Mouse (Mus musculus): ENCODE measurements at regions not wholly inside any gene's neighbourhood (a gene's known extent, or its start where the extent isn't known, plus 50 kb on each side); places are given as distances from the start of the nearest gene placed in this dataset.
A peak's percentile ranks its signal among the peaks of the same experiment; 100 is the strongest.

DNA sequence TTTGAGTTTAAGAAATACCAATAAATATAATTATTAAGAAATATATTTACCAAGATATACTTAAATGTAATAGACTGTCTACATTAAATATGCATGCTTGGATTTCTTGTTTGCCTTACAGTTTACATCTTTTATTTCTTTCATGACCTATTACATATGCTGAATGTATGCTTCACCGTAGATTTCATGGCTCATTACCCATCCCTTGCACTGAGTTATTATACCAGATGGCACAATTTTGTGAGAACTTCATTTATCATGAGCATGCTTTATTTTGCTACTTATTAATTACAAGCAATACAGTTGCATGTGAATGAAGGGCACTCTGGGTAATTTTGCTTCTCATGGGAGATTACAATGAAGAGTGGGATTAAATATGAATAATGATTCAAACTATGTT is 856.0 kb upstream of the Nectin3 start:
- H3K36me3 ChIP-seq = no peaks in the 10 kb centered on the region
- no peak overlapping the region for H3K4me2 ChIP-seq
- WGBS = 75% methylated on average over 1 of the region's 1 CpGs
- ATAC-seq (ENCODE audit: borderline replicate concordance, extremely low read depth, low FRiP score, low TSS enrichment) = no peak
- no peak overlapping the region for H3K9ac ChIP-seq
- no peaks in the 10 kb centered on the region for H3K27me3 ChIP-seq
- no peak overlapping the region for H3K4me3 ChIP-seq
- H3K9me3 ChIP-seq = no peaks in the 10 kb centered on the region
- H3K27ac ChIP-seq = no peak overlapping the region
- H3K4me1 ChIP-seq = no peaks in the 10 kb centered on the region

DNA sequence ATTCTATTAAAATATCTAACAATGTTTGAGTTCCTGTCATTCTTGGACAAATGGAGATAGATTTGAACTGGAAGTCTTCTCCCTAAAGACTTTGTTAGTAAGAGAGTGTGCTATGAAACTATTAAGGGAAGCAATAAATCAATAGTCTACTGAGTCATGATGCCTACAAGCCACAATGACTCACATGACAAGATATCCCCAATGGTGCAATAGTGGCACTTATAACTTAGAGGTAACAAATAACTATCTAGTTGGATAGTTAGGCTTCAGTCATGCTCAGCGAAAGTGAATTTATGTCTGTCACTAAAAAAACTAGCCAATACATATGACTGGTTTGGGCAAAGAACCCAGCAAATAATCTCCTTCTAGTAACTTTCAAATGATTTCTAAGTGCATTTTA is 889.1 kb upstream of the Dppa4 start:
- Histone ChIP-seq H3K9me3 (no peaks in the 10 kb centered on the region), H3K4me1 (no peaks in the 10 kb centered on the region), H3K36me3 (no peaks in the 10 kb centered on the region), H3K9ac (no peak overlapping the region), H3K4me3 (no peak overlapping the region), H3K27ac (no peak overlapping the region), H3K27me3 (no peaks in the 10 kb centered on the region), H3K4me2 (no peak overlapping the region)
- ATAC-seq (ENCODE audit: borderline replicate concordance, extremely low read depth, low FRiP score, low TSS enrichment) = no peak
- WGBS = 76% methylated on average over 1 of the region's 1 CpGs

DNA sequence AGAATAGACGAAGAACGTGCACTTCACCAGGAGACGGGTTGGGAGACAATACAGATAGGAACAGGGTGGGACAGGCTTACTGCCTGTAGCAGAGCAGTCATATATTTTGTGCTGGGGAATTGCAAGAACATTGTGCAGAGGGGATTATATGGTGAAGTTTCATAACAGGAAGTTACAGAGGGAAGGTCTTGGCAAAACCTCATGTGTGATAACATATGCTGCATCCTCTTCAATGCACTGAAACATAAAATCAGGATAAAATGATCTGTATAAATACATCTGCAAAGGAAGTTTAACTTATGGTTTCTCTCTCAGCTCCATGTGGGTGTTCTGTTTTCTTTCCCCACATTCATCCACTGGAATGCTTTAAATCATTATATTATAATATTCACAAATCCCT is 876.5 kb upstream of the Dppa4 start:
- H3K4me2 ChIP-seq = no peak overlapping the region
- H3K9ac ChIP-seq = no peak overlapping the region
- no peak for ATAC-seq (ENCODE audit: borderline replicate concordance, extremely low read depth, low FRiP score, low TSS enrichment)
- no peak overlapping the region for H3K4me3 ChIP-seq
- H3K9me3 ChIP-seq = no peaks in the 10 kb centered on the region
- H3K4me1 ChIP-seq = no peaks in the 10 kb centered on the region
- H3K36me3 ChIP-seq = no peaks in the 10 kb centered on the region
- H3K27me3 ChIP-seq = no peaks in the 10 kb centered on the region
- 69% methylated on average over 3 of the region's 3 CpGs for WGBS
- no peak overlapping the region for H3K27ac ChIP-seq

GRCm38 (mm10) chr16:47418680-47419252 is 864.8 kb upstream of the Dppa4 start:
- no peak overlapping the region for H3K4me3 ChIP-seq
- H3K27ac ChIP-seq = no peak overlapping the region
- peak; percentile 72; the same call in 1 of the 2 replicates for ATAC-seq (ENCODE audit: borderline replicate concordance, extremely low read depth, low FRiP score, low TSS enrichment)
- WGBS = 30% methylated on average over 3 of the region's 3 CpGs
- no peaks in the 10 kb centered on the region; the same call in 1 of the 2 replicates for H3K4me1 ChIP-seq
- H3K9me3 ChIP-seq = no peaks in the 10 kb centered on the region
- no peak overlapping the region for H3K4me2 ChIP-seq
- no peak overlapping the region for H3K9ac ChIP-seq
- no peaks in the 10 kb centered on the region for H3K27me3 ChIP-seq
- H3K36me3 ChIP-seq = no peaks in the 10 kb centered on the region

DNA sequence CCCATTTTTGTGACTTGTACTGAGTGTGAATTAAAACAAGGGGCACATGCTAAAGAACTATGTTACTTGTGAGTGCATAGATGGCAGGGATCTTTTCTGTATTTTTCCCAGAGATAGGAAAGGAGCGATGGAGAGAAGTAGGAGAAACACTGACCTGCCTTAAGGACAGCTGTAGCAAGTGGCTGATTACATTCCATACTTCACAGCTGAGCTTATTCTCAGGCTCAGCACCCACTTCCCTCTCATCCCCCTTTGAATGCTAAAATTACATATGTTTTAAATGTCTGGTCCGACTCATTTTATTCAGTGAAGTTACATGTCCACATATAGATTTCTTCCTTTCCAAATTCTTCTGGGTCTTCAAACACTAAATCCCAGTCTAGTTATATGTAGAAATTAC is 838.5 kb upstream of the Dppa4 start:
- Histone ChIP-seq H3K4me2 (no peak overlapping the region), H3K27ac (no peak overlapping the region), H3K36me3 (no peaks in the 10 kb centered on the region), H3K27me3 (no peaks in the 10 kb centered on the region), H3K9ac (no peak overlapping the region), H3K4me3 (no peak overlapping the region), H3K9me3 (no peaks in the 10 kb centered on the region), H3K4me1 (no peaks in the 10 kb centered on the region)
- no peak for ATAC-seq (ENCODE audit: borderline replicate concordance, extremely low read depth, low FRiP score, low TSS enrichment)
- 90% methylated on average over 2 of the region's 2 CpGs for WGBS

DNA sequence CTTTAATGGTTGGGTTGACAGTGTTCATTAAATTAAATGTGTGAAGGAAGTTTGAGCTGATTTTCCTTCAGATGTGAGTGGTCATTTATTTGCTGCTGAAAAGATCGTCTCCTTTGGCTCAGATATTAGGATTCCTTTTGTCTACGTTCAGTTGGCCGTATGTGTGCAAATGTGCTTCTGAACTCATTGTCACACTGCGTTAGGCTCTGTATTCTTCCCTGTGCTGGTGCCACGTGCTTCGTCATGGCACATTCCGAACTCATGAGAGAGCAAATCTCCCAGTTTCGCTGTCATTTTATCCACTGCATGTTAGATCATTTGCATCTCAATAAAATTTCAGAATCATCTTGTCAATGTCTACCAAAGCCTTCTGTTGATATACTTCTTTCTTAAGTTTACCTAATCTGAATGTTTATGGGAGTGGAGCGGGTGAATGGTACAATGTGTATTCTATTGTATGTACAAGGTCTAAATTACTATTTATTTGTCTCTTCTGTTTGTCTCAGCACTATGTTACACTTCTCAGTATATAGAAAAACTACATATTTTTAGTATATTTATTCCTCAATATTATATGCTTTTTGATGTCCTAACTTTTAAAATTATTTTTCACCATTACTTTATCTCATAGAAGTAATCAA is 808.0 kb upstream of the Dppa4 start:
- no peaks in the 10 kb centered on the region for H3K36me3 ChIP-seq
- no peak overlapping the region for H3K27ac ChIP-seq
- H3K9ac ChIP-seq = no peak overlapping the region
- no peaks in the 10 kb centered on the region for H3K9me3 ChIP-seq
- H3K27me3 ChIP-seq = no peaks in the 10 kb centered on the region
- H3K4me2 ChIP-seq = no peak overlapping the region
- ATAC-seq (ENCODE audit: borderline replicate concordance, extremely low read depth, low FRiP score, low TSS enrichment) = no peak
- H3K4me3 ChIP-seq = no peak overlapping the region
- H3K4me1 ChIP-seq = no peaks in the 10 kb centered on the region
- WGBS = 75% methylated on average over 9 of the region's 9 CpGs

DNA sequence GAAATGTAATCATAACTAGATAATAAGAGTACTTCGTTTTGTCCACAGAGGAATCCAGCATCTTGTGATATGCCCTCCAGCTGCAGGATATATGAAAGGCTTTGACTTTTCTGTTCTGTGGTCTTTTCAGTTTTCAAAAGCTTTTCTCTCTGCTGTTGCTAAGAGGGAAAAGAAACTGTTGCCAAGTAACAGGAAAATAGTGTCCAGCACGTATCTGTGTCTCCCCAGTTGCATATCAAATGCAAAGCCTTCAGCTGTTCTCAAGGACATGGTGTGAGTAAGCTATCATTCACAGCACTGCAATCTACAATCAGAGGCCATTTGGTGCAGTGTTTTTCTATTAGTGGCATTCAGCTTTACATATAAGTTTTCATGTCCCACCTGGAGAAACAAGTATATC is 801.5 kb upstream of the Dppa4 start:
- H3K4me2 ChIP-seq = no peak overlapping the region
- H3K36me3 ChIP-seq = no peaks in the 10 kb centered on the region
- no peaks in the 10 kb centered on the region for H3K9me3 ChIP-seq
- H3K27ac ChIP-seq = no peak overlapping the region
- H3K4me1 ChIP-seq = no peaks in the 10 kb centered on the region
- 59% methylated on average over 2 of the region's 2 CpGs for WGBS
- H3K9ac ChIP-seq = no peak overlapping the region
- H3K27me3 ChIP-seq = no peaks in the 10 kb centered on the region
- H3K4me3 ChIP-seq = no peak overlapping the region
- no peak for ATAC-seq (ENCODE audit: borderline replicate concordance, extremely low read depth, low FRiP score, low TSS enrichment)

GRCm38 (mm10) chr16:47488525-47488924 is 795.0 kb upstream of the Dppa4 start:
- no peak overlapping the region for H3K9ac ChIP-seq
- no peak overlapping the region for H3K4me2 ChIP-seq
- no peaks in the 10 kb centered on the region for H3K27me3 ChIP-seq
- WGBS = 96% methylated on average over 1 of the region's 1 CpGs
- no peaks in the 10 kb centered on the region for H3K36me3 ChIP-seq
- no peak overlapping the region for H3K27ac ChIP-seq
- no peak for ATAC-seq (ENCODE audit: borderline replicate concordance, extremely low read depth, low FRiP score, low TSS enrichment)
- H3K9me3 ChIP-seq = no peaks in the 10 kb centered on the region
- H3K4me3 ChIP-seq = no peak overlapping the region
- H3K4me1 ChIP-seq = no peaks in the 10 kb centered on the region

- H3K4me1 ChIP-seq = no peaks in the 10 kb centered on the region
- H3K27ac ChIP-seq = no peak overlapping the region
- no peak overlapping the region for H3K4me3 ChIP-seq
- no peaks in the 10 kb centered on the region for H3K36me3 ChIP-seq
- ATAC-seq (ENCODE audit: borderline replicate concordance, extremely low read depth, low FRiP score, low TSS enrichment) = no peak
- no peak overlapping the region for H3K9ac ChIP-seq
- H3K27me3 ChIP-seq = no peaks in the 10 kb centered on the region
- no peak overlapping the region for H3K4me2 ChIP-seq
- H3K9me3 ChIP-seq = no peaks in the 10 kb centered on the region
- WGBS = 87% methylated on average over 4 of the region's 4 CpGs
Observed at GRCm38 (mm10) chr16:47525857-47526256, 757.7 kb upstream of the Dppa4 start.

DNA sequence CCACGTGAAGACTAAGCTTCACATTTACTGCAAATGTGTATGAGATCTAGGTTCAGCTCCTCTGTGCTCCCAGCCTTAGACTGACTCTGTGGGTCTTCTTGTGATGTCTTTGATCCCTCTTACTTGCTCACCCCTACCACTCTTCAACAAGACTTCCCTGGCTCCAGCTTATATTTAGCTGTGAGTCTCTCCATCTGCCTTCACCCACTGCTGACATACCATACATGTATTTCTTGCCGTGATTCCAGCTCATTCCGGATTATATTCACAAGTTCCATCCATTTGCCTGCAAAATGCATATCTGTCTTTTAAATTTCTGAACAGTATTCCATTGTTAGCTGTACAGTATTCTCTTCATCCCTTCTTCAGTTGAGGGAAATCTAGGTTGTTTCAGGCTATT is 756.9 kb upstream of the Dppa4 start:
- H3K4me1 ChIP-seq = no peaks in the 10 kb centered on the region
- no peaks in the 10 kb centered on the region for H3K9me3 ChIP-seq
- ATAC-seq (ENCODE audit: borderline replicate concordance, extremely low read depth, low FRiP score, low TSS enrichment) = no peak
- H3K27me3 ChIP-seq = no peaks in the 10 kb centered on the region
- no peak overlapping the region for H3K27ac ChIP-seq
- no peak overlapping the region for H3K4me3 ChIP-seq
- H3K36me3 ChIP-seq = no peaks in the 10 kb centered on the region
- 83% methylated on average over 3 of the region's 3 CpGs for WGBS
- H3K9ac ChIP-seq = no peak overlapping the region
- no peak overlapping the region for H3K4me2 ChIP-seq

- Histone ChIP-seq H3K27me3 (no peaks in the 10 kb centered on the region), H3K4me1 (no peaks in the 10 kb centered on the region), H3K27ac (no peak overlapping the region), H3K36me3 (no peaks in the 10 kb centered on the region), H3K9ac (no peak overlapping the region), H3K4me2 (no peak overlapping the region), H3K4me3 (no peak overlapping the region), H3K9me3 (no peaks in the 10 kb centered on the region)
- no peak for ATAC-seq (ENCODE audit: borderline replicate concordance, extremely low read depth, low FRiP score, low TSS enrichment)
- 55% methylated on average over 1 of the region's 1 CpGs for WGBS
Observed at GRCm38 (mm10) chr16:47536524-47536923, 747.0 kb upstream of the Dppa4 start.

DNA sequence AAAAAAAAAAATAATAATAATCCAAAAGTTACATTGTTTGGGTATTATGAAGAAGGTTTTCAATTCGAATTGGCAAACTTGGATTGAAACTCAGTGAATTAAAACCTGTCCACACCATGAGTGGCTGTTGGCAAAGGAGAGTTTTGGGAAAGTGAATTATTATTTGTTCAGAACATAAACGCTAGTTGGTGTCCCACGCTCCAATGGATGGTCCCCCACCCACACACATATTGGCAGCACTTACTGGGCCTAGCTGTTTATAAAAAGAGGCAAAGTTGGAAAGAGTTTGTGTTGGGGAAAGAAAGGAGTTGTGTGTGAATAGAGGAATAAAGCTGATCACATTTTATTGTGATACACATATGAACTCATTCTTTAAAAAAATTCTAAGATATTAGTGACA is 732.4 kb upstream of the Dppa4 start:
- no peaks in the 10 kb centered on the region for H3K4me1 ChIP-seq
- no peak for ATAC-seq (ENCODE audit: borderline replicate concordance, extremely low read depth, low FRiP score, low TSS enrichment)
- no peak overlapping the region for H3K9ac ChIP-seq
- no peaks in the 10 kb centered on the region for H3K27me3 ChIP-seq
- WGBS = 60% methylated on average over 3 of the region's 3 CpGs
- no peak overlapping the region for H3K4me3 ChIP-seq
- no peaks in the 10 kb centered on the region for H3K9me3 ChIP-seq
- H3K36me3 ChIP-seq = no peaks in the 10 kb centered on the region
- H3K27ac ChIP-seq = no peak overlapping the region
- no peak overlapping the region for H3K4me2 ChIP-seq

- Histone ChIP-seq H3K4me3 (no peak overlapping the region), H3K9me3 (no peaks in the 10 kb centered on the region), H3K27ac (no peak overlapping the region), H3K4me2 (no peak overlapping the region), H3K27me3 (no peaks in the 10 kb centered on the region), H3K9ac (no peak overlapping the region), H3K36me3 (no peaks in the 10 kb centered on the region), H3K4me1 (no peaks in the 10 kb centered on the region)
- ATAC-seq (ENCODE audit: borderline replicate concordance, extremely low read depth, low FRiP score, low TSS enrichment) = no peak
- 90% methylated on average over 2 of the region's 2 CpGs for WGBS
Observed at GRCm38 (mm10) chr16:47568051-47568450, 715.5 kb upstream of the Dppa4 start.
